ENCODE assay signal across 17 mouse cellular contexts in genomic region chr3:127661646-127662531, GRCm38 (mm10). TPM values are rescaled to one million over a fixed set of nuclear protein-coding genes. Genes with fewer than 3 reads are reported as not detected.
DNase-seq lines count a peak whose midpoint lies in the region; ATAC-seq lines count a peak whose summit lies in the region.
"Had no signal": no experiment of that assay in that cellular context is flagged by ENCODE, and none has a peak within 500 bp of the region (broad histone marks: within the 10 kb centered on the region; RNA-seq: fewer than 3 reads in every experiment).

No protein-coding gene starts in this region.

- H3K27me3 ChIP-seq in hindbrain, embryonic 12.5 days, result peaks cover 3% of the 10 kb centered on the region; the same call in 1 of the 2 replicates
- H3K27me3 ChIP-seq in midbrain, embryonic 14.5 days (ENCODE audit: control insufficient read depth, insufficient read depth, low read length), result peaks cover 27% of the 10 kb centered on the region
- H3K27me3 ChIP-seq in kidney, embryonic 15.5 days, result peaks cover 3% of the 10 kb centered on the region; the same call in 1 of the 2 replicates
- H3K27me3 ChIP-seq: lung, embryonic 15.5 days had no signal

- DNase-seq in frontal cortex, adult 2 months (ENCODE audit: extremely low spot score in 1 of 2, low spot score in 1 of 2), result no peak
- peak; percentile 70 for DNase-seq in midbrain, embryonic 14.5 days
- no peak for DNase-seq in gastrocnemius, postnatal 25 days
- no peak for DNase-seq in thymus, postnatal 0 days (ENCODE audit: low spot score)
- DNase-seq: adrenal gland, postnatal 14 days; kidney, adult 18-20 months; liver had no signal

- peak overlapping the region; percentile 7; the same call in 1 of the 2 replicates for H3K4me2 ChIP-seq in hindbrain, embryonic 12.5 days (replicated peaks)
- peak overlapping the region; percentile 33 for H3K4me2 ChIP-seq in midbrain, embryonic 14.5 days (ENCODE audit: low read length)
- no peak overlapping the region for H3K4me2 ChIP-seq in kidney, embryonic 15.5 days
- H3K4me2 ChIP-seq: lung, embryonic 15.5 days had no signal

- H3K9me3 ChIP-seq in hindbrain, embryonic 12.5 days (replicated peaks), result no peaks in the 10 kb centered on the region
- no peaks in the 10 kb centered on the region for H3K9me3 ChIP-seq in midbrain, embryonic 14.5 days (ENCODE audit: control insufficient read depth, low read length)
- H3K9me3 ChIP-seq in kidney, embryonic 15.5 days (replicated peaks), result no peaks in the 10 kb centered on the region
- H3K9me3 ChIP-seq: lung, embryonic 15.5 days had no signal

- H3K4me3 ChIP-seq in hindbrain, embryonic 12.5 days, result no peak overlapping the region
- H3K4me3 ChIP-seq in midbrain, embryonic 14.5 days (replicated peaks; ENCODE audit: low read depth, low read length), result no peak overlapping the region
- H3K4me3 ChIP-seq in kidney, embryonic 15.5 days (replicated peaks), result no peak overlapping the region
- H3K4me3 ChIP-seq: lung, embryonic 15.5 days had no signal

- H3K36me3 ChIP-seq in hindbrain, embryonic 12.5 days, result no peaks in the 10 kb centered on the region
- no peaks in the 10 kb centered on the region for H3K36me3 ChIP-seq in midbrain, embryonic 14.5 days (ENCODE audit: control insufficient read depth, insufficient read depth, low read length)
- H3K36me3 ChIP-seq in kidney, embryonic 15.5 days, result no peaks in the 10 kb centered on the region
- H3K36me3 ChIP-seq: lung, embryonic 15.5 days had no signal

- peak overlapping the region; percentile 19 for H3K27ac ChIP-seq in hindbrain, embryonic 12.5 days
- H3K27ac ChIP-seq in midbrain, embryonic 14.5 days (replicated peaks; ENCODE audit: low read depth, low read length), result peak overlapping the region; percentile 53; the same call in 1 of the 2 replicates
- no peak overlapping the region for H3K27ac ChIP-seq in kidney, embryonic 15.5 days
- H3K27ac ChIP-seq: lung, embryonic 15.5 days had no signal

- H3K4me1 ChIP-seq in hindbrain, embryonic 12.5 days, result peaks cover 14% of the 10 kb centered on the region; the same call in 1 of the 2 replicates
- peaks cover 9% of the 10 kb centered on the region for H3K4me1 ChIP-seq in midbrain, embryonic 14.5 days (ENCODE audit: control insufficient read depth, insufficient read depth, low read length)
- H3K4me1 ChIP-seq in kidney, embryonic 15.5 days, result no peaks in the 10 kb centered on the region
- H3K4me1 ChIP-seq: lung, embryonic 15.5 days had no signal

- H3K9ac ChIP-seq in hindbrain, embryonic 12.5 days, result no peak overlapping the region
- H3K9ac ChIP-seq in midbrain, embryonic 14.5 days (replicated peaks; ENCODE audit: low read length), result no peak overlapping the region
- H3K9ac ChIP-seq in kidney, embryonic 15.5 days, result no peak overlapping the region
- H3K9ac ChIP-seq: lung, embryonic 15.5 days had no signal

- 31% methylated on average over 22 of the region's 22 CpGs for WGBS in hindbrain, embryonic 12.5 days
- 13% methylated on average over 22 of the region's 22 CpGs for WGBS in midbrain, embryonic 14.5 days
- 71% methylated on average over 22 of the region's 22 CpGs for WGBS in kidney, embryonic 15.5 days

- ATAC-seq in frontal cortex, adult (ENCODE audit: low TSS enrichment), result 0 out of 2 replicates have a peak, but pooled peaks have one; percentile 27
- ATAC-seq in hindbrain, embryonic 12.5 days (ENCODE audit: low FRiP score), result peak; percentile 71
- ATAC-seq in midbrain, embryonic 14.5 days (ENCODE audit: low FRiP score, low TSS enrichment), result peak; percentile 79; the same call in 1 of the 2 replicates
- ATAC-seq in kidney, embryonic 15.5 days (replicated peaks; ENCODE audit: low FRiP score), result no peak
- no peak for ATAC-seq in megakaryocyte, adult 5-6 weeks (ENCODE audit: poor library complexity, severe bottlenecking)

RNA-seq across cellular contexts. Expression of gene Neurog2, which starts 29.0 kb away (rescaled TPM):
- 0.62 and 1.1 TPM in 2 replicates for polyA plus RNA-seq in frontal cortex, adult 2 months (2012; rRNA removed)
- 43.9 and 48.7 TPM in 2 replicates for polyA plus RNA-seq in hindbrain, embryonic 12.5 days (2016; fragmentation: Nextera tagmentation; extraction: Ambion mirVana)
- polyA plus RNA-seq in midbrain, embryonic 14.5 days (2014; fragmentation: Nextera tagmentation; extraction: Ambion mirVana), result 10.0 and 18.6 TPM in 2 replicates
- not detected in 2 replicates for polyA plus RNA-seq in kidney, embryonic 15.5 days (2015; fragmentation: Nextera tagmentation; extraction: Ambion mirVana)
- not detected in 2 replicates for total RNA-seq in megakaryocyte, adult 5-6 weeks (2015)
- total RNA-seq in megakaryocyte, adult 5-6 weeks (2017), result not detected in 2 replicates
- total RNA-seq in gastrocnemius, postnatal 25 days (2021), result not detected
- polyA plus RNA-seq in thymus, postnatal 0 days (2015; fragmentation: Nextera tagmentation; extraction: Ambion mirVana), result not detected in 2 replicates
- total RNA-seq: adrenal gland, postnatal 14 days; monocyte, adult 5-6 weeks had no signal
- polyA plus RNA-seq: gonadal fat pad, adult 2 months; heart, postnatal 0 days; large intestine, adult 2 months; lung, embryonic 15.5 days; spleen, adult 2 months had no signal

Comparison
In these comparisons a context has a peak if more than half of its experiments do, and no peak if none do; other contexts are left out.
1. ATAC-seq: peak in frontal cortex, adult (single experiment), hindbrain, embryonic 12.5 days (single experiment) and midbrain, embryonic 14.5 days (single experiment); none in kidney, embryonic 15.5 days (single experiment) and megakaryocyte, adult 5-6 weeks (single experiment).